Mouse (Mus musculus): ENCODE measurements at regions not wholly inside any gene's neighbourhood (a gene's known extent, or its start where the extent isn't known, plus 50 kb on each side); places are given as distances from the start of the nearest gene placed in this dataset.

DNA sequence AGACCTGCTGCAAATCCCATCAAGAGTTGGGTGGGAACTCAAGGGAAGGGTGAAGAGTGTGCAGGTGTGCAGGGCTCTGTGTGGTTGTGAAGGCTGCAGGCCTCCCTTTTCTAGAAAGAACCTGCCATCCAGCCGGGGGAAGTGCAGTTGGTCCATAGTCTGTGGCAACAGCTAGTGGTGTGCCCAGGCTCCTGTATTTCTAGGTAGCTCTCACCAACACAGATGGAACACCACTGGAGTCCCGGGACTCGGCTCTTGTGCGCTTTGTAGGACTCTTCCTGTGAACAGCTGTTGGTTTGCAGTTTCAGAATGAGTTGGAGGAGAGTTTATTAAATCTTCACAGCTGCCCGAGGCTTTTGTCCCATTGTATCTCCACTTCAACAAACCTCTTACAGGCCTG lies 248.7 kb upstream of the 9630041A04Rik start:
- TF ChIP-seq CTCF (IDR thresholded peaks at IDR 0.05; ENCODE audit: low read depth) = no peak
- no peak for TF ChIP-seq EP300 (IDR thresholded peaks at IDR 0.05; ENCODE audit: low read depth)

Data from liver, embryonic 14.5 days (tissue).